Mouse (Mus musculus): ENCODE results near the gene Akt1s1. TPM values are rescaled to one million over a fixed set of nuclear protein-coding genes. Genes with fewer than 3 reads are reported as not detected.
A peak's percentile ranks its signal among the peaks of the same experiment; 100 is the strongest.

The Akt1s1 gene
- polyA plus RNA-seq, 1 experiment from 2014 or later: 53.9 TPM

DNA sequence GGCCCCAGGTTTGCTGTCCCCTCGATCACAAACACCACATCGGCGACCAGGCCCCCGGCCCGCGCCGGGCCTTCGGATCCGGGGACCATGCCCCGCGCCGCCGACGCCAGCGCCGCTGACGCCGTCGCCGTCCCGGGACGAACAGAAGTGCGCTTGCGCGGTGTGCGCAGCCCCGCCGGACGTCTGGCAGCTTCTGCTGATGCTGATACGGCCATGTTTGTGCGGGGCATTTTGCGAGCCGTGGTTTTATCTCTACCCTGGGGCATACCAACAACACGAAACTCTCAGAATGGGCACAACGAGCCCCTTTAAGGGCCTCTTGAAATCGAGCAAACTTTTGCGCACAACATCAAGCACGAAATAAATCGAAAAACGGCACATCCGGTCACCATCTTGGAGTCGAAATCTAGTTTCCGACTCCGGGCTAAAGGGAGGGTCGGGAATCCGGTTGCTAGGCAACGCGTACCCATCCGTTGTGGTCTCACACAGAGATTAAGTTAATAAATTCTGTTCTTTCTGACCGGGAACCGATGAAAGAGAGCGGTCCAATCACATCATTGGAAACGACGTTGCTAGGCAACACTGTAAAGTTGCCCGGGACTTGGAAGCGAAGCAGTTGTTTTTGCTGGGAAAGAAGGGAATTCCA is 43.6 kb downstream of the Akt1s1 start, which contains the start of gene Med25:
TSS of gene Med25 (minus strand) at position 437 of the 646 bp plus-strand sequence.
- Histone ChIP-seq H3K9ac (ENCODE audit: low read depth, low read length) (peak within 1 kb of the TSS; percentile 91), H3K36me3 (ENCODE audit: control insufficient read depth, insufficient read depth, low read length) (no peaks in the 10 kb centered on the region), H3K4me2 (peak within 1 kb of the TSS; percentile 85), H3K9me3 (replicated peaks; ENCODE audit: control insufficient read depth, low read length) (no peaks in the 10 kb centered on the region), H3K27ac (ENCODE audit: low read depth, low read length) (peak within 1 kb of the TSS; percentile 90), H3K4me3 (ENCODE audit: low read depth, low read length) (peak within 1 kb of the TSS; percentile 81), H3K27me3 (ENCODE audit: control insufficient read depth, insufficient read depth, low read length) (no peaks in the 10 kb centered on the region), H3K4me1 (ENCODE audit: control insufficient read depth, insufficient read depth, low read length) (peaks cover 20% of the 10 kb centered on the region)
- under 1% methylated on average over 56 of the region's 56 CpGs for WGBS (ENCODE audit: insufficient replicate concordance)
- ATAC-seq (replicated peaks; ENCODE audit: insufficient number of reproducible peaks, low FRiP score, low TSS enrichment): peak; percentile 69

DNA sequence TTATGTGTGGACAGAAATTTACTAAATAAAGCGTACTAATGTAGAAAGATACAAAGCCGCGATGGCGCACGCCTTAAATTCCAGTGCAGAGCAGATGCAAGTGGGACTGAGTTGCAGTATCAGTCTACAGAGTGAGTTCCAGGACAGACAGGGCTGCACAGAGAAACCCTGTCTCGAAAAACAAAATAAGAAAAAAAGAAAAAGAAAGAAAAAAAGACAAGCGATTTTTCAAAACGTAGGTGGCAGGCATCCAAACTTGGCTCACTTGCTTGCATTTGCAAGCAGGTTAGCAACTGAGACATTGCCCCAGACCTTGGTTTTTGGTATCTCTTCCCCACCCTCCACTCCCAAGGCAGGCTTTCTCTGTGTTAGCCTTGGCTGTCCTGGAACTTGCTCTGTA is 44.4 kb downstream of the Akt1s1 start:
- ATAC-seq (replicated peaks; ENCODE audit: insufficient number of reproducible peaks, low FRiP score, low TSS enrichment): no peak
- 29% methylated on average over 8 of the region's 8 CpGs for WGBS (ENCODE audit: insufficient replicate concordance)
- H3K4me3 ChIP-seq (ENCODE audit: low read depth, low read length): peak overlapping the region; percentile 14; the same call in 1 of the 2 replicates
- H3K9me3 ChIP-seq (replicated peaks; ENCODE audit: control insufficient read depth, low read length): no peaks in the 10 kb centered on the region
- H3K36me3 ChIP-seq (ENCODE audit: control insufficient read depth, insufficient read depth, low read length): no peaks in the 10 kb centered on the region
- H3K4me1 ChIP-seq (ENCODE audit: control insufficient read depth, insufficient read depth, low read length): peaks cover 20% of the 10 kb centered on the region
- H3K27ac ChIP-seq (ENCODE audit: low read depth, low read length): peak overlapping the region; percentile 70
- H3K4me2 ChIP-seq: peak overlapping the region; percentile 45
- H3K9ac ChIP-seq (ENCODE audit: low read depth, low read length): no peak overlapping the region
- H3K27me3 ChIP-seq (ENCODE audit: control insufficient read depth, insufficient read depth, low read length): no peaks in the 10 kb centered on the region

- 77% methylated on average over 3 of the region's 3 CpGs for WGBS (ENCODE audit: insufficient replicate concordance)
- H3K27me3 ChIP-seq (ENCODE audit: control insufficient read depth, insufficient read depth, low read length): no peaks in the 10 kb centered on the region
- H3K4me2 ChIP-seq: no peak overlapping the region
- H3K9ac ChIP-seq (ENCODE audit: low read depth, low read length): no peak overlapping the region
- no peaks in the 10 kb centered on the region for H3K9me3 ChIP-seq (replicated peaks; ENCODE audit: control insufficient read depth, low read length)
- no peak overlapping the region for H3K4me3 ChIP-seq (ENCODE audit: low read depth, low read length)
- H3K27ac ChIP-seq (ENCODE audit: low read depth, low read length): no peak overlapping the region
- peaks cover 22% of the 10 kb centered on the region for H3K4me1 ChIP-seq (ENCODE audit: control insufficient read depth, insufficient read depth, low read length)
- H3K36me3 ChIP-seq (ENCODE audit: control insufficient read depth, insufficient read depth, low read length): no peaks in the 10 kb centered on the region; the same call in 1 of the 2 replicates
- no peak for ATAC-seq (replicated peaks; ENCODE audit: insufficient number of reproducible peaks, low FRiP score, low TSS enrichment)
Observed at GRCm38 (mm10) chr7:44894175-44894574, 45.4 kb downstream of the Akt1s1 start.

- WGBS (ENCODE audit: insufficient replicate concordance): 73% methylated on average over 7 of the region's 7 CpGs
- no peak for ATAC-seq (replicated peaks; ENCODE audit: insufficient number of reproducible peaks, low FRiP score, low TSS enrichment)
- no peaks in the 10 kb centered on the region; the same call in 1 of the 2 replicates for H3K36me3 ChIP-seq (ENCODE audit: control insufficient read depth, insufficient read depth, low read length)
- peak overlapping the region; percentile 51 for H3K4me3 ChIP-seq (ENCODE audit: low read depth, low read length)
- peaks cover 20% of the 10 kb centered on the region for H3K4me1 ChIP-seq (ENCODE audit: control insufficient read depth, insufficient read depth, low read length)
- H3K27me3 ChIP-seq (ENCODE audit: control insufficient read depth, insufficient read depth, low read length): no peaks in the 10 kb centered on the region
- H3K9me3 ChIP-seq (replicated peaks; ENCODE audit: control insufficient read depth, low read length): no peaks in the 10 kb centered on the region
- peak overlapping the region; percentile 72; the same call in 1 of the 2 replicates for H3K27ac ChIP-seq (ENCODE audit: low read depth, low read length)
- peak overlapping the region; percentile 79 for H3K4me2 ChIP-seq
- H3K9ac ChIP-seq (ENCODE audit: low read depth, low read length): no peak overlapping the region
Observed at GRCm38 (mm10) chr7:44895206-44895592, 46.4 kb downstream of the Akt1s1 start.

GRCm38 (mm10) chr7:44895593-44896434 is 47.0 kb downstream of the Akt1s1 start, which contains the start of gene Fuz:
Gene Fuz, plus strand, starts transcription at chr7:44896079.
- peak within 1 kb of the TSS; percentile 51 for H3K4me3 ChIP-seq (ENCODE audit: low read depth, low read length)
- no peaks in the 10 kb centered on the region; the same call in 1 of the 2 replicates for H3K36me3 ChIP-seq (ENCODE audit: control insufficient read depth, insufficient read depth, low read length)
- peak within 1 kb of the TSS; percentile 79 for H3K4me2 ChIP-seq
- H3K9ac ChIP-seq (ENCODE audit: low read depth, low read length): peak within 1 kb of the TSS; percentile 77
- H3K4me1 ChIP-seq (ENCODE audit: control insufficient read depth, insufficient read depth, low read length): peaks cover 17% of the 10 kb centered on the region
- ATAC-seq (replicated peaks; ENCODE audit: insufficient number of reproducible peaks, low FRiP score, low TSS enrichment): 0 out of 2 replicates have a peak, but pooled peaks have one; percentile 18
- 2% methylated on average over 34 of the region's 34 CpGs for WGBS (ENCODE audit: insufficient replicate concordance)
- H3K27me3 ChIP-seq (ENCODE audit: control insufficient read depth, insufficient read depth, low read length): no peaks in the 10 kb centered on the region
- H3K27ac ChIP-seq (ENCODE audit: low read depth, low read length): peak within 1 kb of the TSS; percentile 72
- no peaks in the 10 kb centered on the region for H3K9me3 ChIP-seq (replicated peaks; ENCODE audit: control insufficient read depth, low read length)

DNA sequence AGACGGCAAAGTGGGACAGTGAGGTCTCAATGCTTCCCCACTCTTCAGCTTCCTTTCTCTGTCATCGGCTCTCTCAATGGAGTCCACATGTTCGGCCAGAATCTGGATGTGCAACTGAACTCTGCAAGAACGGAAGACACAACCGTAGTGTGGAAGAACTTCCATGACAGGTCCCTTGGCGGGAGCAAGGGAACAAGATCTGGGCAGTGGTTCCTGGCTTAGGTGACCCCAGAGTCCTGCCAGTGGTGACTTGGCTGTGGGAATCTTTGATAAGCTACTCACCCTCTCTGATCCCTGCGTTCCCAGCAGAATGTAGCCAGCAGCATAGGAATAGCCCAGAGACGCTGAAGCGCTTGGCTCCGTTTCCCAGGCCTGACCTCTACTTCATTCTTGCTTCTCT is 47.7 kb downstream of the Akt1s1 start:
- Histone ChIP-seq H3K27ac (ENCODE audit: low read depth, low read length) (peak overlapping the region; percentile 72), H3K9ac (ENCODE audit: low read depth, low read length) (peak overlapping the region; percentile 77), H3K4me1 (ENCODE audit: control insufficient read depth, insufficient read depth, low read length) (peaks cover 19% of the 10 kb centered on the region), H3K27me3 (ENCODE audit: control insufficient read depth, insufficient read depth, low read length) (no peaks in the 10 kb centered on the region), H3K36me3 (ENCODE audit: control insufficient read depth, insufficient read depth, low read length) (no peaks in the 10 kb centered on the region; the same call in 1 of the 2 replicates), H3K4me3 (ENCODE audit: low read depth, low read length) (peak overlapping the region; percentile 51), H3K4me2 (peak overlapping the region; percentile 79), H3K9me3 (replicated peaks; ENCODE audit: control insufficient read depth, low read length) (no peaks in the 10 kb centered on the region)
- 43% methylated on average over 10 of the region's 10 CpGs for WGBS (ENCODE audit: insufficient replicate concordance)
- ATAC-seq (replicated peaks; ENCODE audit: insufficient number of reproducible peaks, low FRiP score, low TSS enrichment): no peak

GRCm38 (mm10) chr7:44898607-44899006 is 49.8 kb downstream of the Akt1s1 start:
- Histone ChIP-seq H3K36me3 (ENCODE audit: control insufficient read depth, insufficient read depth, low read length) (peaks cover 11% of the 10 kb centered on the region), H3K27ac (ENCODE audit: low read depth, low read length) (no peak overlapping the region)

GRCm38 (mm10) chr7:44900632-44901031 is 51.8 kb downstream of the Akt1s1 start:
- Histone ChIP-seq H3K36me3 (ENCODE audit: control insufficient read depth, insufficient read depth, low read length) (peaks cover 29% of the 10 kb centered on the region), H3K4me3 (ENCODE audit: low read depth, low read length) (no peak overlapping the region)
- no peak for ATAC-seq (replicated peaks; ENCODE audit: insufficient number of reproducible peaks, low FRiP score, low TSS enrichment)

More at GRCm38 (mm10) chr7:44898607-44899006, 49.8 kb downstream of the Akt1s1 start:
- Histone ChIP-seq H3K4me1 (ENCODE audit: control insufficient read depth, insufficient read depth, low read length) (peaks cover 26% of the 10 kb centered on the region), H3K4me3 (ENCODE audit: low read depth, low read length) (no peak overlapping the region), H3K9ac (ENCODE audit: low read depth, low read length) (no peak overlapping the region), H3K27me3 (ENCODE audit: control insufficient read depth, insufficient read depth, low read length) (no peaks in the 10 kb centered on the region), H3K4me2 (peak overlapping the region; percentile 7; the same call in 1 of the 2 replicates), H3K9me3 (replicated peaks; ENCODE audit: control insufficient read depth, low read length) (no peaks in the 10 kb centered on the region)
- 32% methylated on average over 19 of the region's 19 CpGs for WGBS (ENCODE audit: insufficient replicate concordance)
- no peak for ATAC-seq (replicated peaks; ENCODE audit: insufficient number of reproducible peaks, low FRiP score, low TSS enrichment)

More at GRCm38 (mm10) chr7:44900632-44901031, 51.8 kb downstream of the Akt1s1 start:
- H3K27ac ChIP-seq (ENCODE audit: low read depth, low read length): no peak overlapping the region
- H3K4me2 ChIP-seq: no peak overlapping the region
- H3K27me3 ChIP-seq (ENCODE audit: control insufficient read depth, insufficient read depth, low read length): no peaks in the 10 kb centered on the region
- WGBS (ENCODE audit: insufficient replicate concordance): 93% methylated on average over 11 of the region's 11 CpGs
- no peak overlapping the region for H3K9ac ChIP-seq (ENCODE audit: low read depth, low read length)
- peaks cover 26% of the 10 kb centered on the region for H3K4me1 ChIP-seq (ENCODE audit: control insufficient read depth, insufficient read depth, low read length)
- no peaks in the 10 kb centered on the region for H3K9me3 ChIP-seq (replicated peaks; ENCODE audit: control insufficient read depth, low read length)

Measured in heart, embryonic 11.5 days (tissue).